Mouse (Mus musculus) retina, postnatal 1 day (tissue): ENCODE data around the gene Dctn3.
A peak's percentile ranks its signal among the peaks of the same experiment; 100 is the strongest.

ENCODE experiments used
- DNase-seq: peaks from one replicate; pipeline ENCODE4 v3.0.0-alpha.2; 2012

The Dctn3 gene

GRCm38 (mm10) chr4:41666646-41667045 is 56.3 kb downstream of the Dctn3 start:
- DNase-seq: no peak

GRCm38 (mm10) chr4:41665009-41665675 is 57.8 kb downstream of the Dctn3 start:
- peak; percentile 57 for DNase-seq
